Mouse (Mus musculus) subcutaneous adipose tissue, adult 2 months (tissue): ENCODE data around the gene Gm42421. TPM values are rescaled to one million over a fixed set of nuclear protein-coding genes. Genes with fewer than 3 reads are reported as not detected.

Source experiments
- polyA plus RNA-seq: library from polyadenylated mRNA; depleted of rRNA; stranded (reverse); fragments of >200 nt; gene quantifications from 2 replicates; pipeline ENCODE4 v1.2.3, GENCODE M21; 2012; ENCODE audit warnings: low replicate concordance; rRNA removed

Gene Gm42421
- not detected in 2 replicates for polyA plus RNA-seq

DNA sequence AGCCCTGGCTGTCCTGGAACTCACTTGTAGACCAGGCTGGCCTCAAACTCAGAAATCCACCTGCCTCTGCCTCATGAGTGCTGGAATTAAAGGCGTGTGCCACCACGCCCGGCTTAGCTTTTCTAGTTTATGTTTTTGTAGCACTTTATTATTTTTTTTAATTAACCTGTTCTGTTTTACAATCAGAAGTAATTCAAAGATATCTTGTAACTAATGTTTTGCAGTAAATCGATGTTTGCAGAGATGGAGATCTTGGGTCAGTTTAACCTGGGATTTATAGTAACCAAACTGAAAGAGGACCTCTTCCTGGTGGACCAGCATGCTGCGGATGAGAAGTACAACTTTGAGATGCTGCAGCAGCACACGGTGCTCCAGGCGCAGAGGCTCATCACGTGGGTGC, at the start of gene Gm42421:
Gm42421 (plus strand) TSS at position 301 of the 400 bp plus-strand sequence.

DNA sequence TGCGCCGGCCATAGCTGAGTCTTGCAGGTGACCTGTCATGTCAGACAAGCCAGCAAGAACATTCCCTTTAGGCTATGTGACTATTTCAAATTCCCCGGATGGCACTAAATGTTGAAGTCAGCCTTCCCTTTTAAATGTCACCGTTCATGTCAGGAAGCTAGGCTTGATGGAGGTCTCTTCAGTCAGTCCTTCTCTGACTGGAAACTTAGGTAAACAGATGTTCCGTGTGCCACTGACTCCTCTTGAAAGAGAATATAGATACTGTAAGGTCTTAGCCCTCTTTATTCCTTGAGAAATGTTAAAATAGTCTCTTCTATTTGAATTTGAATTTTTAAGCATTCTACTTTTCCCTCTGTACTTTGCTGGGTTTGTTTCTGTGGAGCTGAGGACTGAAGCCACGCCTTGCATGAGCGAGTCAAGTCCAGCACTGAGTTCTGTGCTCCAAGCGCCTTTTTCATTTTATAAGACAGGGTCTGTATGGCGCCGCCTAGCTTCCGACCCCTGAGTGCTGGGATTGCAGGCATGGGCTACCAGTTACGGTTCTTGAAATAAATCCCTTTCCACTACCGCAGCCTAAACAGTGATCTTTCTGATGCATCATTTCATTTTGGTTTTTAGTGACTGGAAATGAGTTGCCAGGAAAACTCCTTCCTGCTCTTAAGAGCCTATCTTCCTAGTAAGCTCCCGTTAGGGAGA, 30.2 kb upstream of the Gm42421 start, which contains the start of gene Ankrd61:
Ankrd61 (minus strand) TSS at position 51 of the 696 bp plus-strand sequence.

DNA sequence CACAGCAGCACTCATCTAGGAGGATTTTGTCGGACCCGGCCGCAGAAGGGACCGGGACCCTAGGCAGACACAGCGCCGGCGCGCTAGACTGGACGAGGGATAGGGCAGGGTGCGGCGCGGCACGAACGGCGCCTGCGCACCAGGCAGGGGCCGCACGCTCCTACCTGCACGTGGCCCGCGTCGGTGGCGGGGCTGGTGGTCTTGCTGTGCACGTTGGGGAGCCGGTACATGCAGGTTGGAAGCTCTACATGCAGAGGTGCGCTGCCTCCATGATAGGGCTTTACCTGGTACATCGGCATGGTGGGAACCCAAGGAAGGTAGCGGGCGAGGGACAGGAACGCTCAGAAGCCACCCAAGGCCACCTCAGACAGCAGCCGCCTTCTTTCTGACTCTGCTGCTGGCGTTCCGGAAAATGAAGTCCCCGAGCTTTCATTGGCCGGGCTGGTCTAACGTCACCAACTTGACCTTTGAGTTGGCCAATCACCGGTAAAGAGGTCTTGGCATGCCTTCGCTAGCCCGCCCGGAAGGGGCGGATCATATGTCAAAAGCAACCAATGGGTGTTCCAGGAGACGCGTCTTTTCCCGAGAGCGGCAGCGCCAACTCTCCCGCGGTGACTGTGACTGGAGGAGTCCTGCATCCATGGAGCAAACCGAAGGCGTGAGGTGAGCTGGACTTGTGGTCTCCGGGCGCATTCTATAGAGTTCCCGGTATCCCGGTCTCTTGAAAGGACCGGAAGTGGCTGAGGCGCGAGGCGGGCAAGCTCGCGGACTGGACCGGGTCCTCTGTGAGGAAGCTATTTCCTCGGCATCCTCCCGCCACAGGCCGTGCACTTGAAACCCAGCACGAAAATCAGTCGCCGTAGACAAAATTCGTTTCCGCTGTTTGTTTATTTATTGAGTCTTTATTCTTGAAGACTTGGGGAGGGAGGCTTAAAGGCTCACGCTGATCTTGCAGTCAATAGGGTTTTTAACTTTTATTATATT, 18.3 kb upstream of the Gm42421 start, which contains the start of the genes Aimp2 and Pms2:
Aimp2 (minus strand) TSS at position 431 of the 984 bp plus-strand sequence.
Pms2 (plus strand) TSS at position 548 of the 984 bp plus-strand sequence.

DNA sequence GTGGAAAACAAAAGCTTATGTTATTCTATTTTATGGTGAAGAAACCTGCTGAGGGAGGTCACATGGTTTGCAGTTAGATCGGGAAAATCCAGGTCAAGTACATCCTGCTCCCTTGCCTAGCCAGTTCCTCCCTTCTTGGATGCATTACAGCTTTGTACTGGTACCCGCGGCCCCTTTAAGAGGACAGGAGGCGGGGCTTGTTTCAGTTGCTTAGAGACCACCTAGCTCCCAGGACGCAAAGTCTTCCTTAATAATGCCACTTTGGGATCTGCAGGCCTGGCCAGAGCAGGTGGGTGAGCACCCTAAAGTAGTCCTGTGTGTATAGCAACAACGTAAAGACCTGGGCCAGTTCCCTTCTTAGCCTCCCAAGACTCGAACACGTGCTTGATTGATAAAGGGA, 4.9 kb downstream of the Gm42421 start, which contains the start of gene Rsph10b:
Rsph10b (plus strand) TSS at position 205 of the 400 bp plus-strand sequence.

Other genes starting within 250 kb of the Gm42421 start
- 4.2 and 9.9 TPM in 2 replicates for gene Usp42, start 195.9 kb upstream of the Gm42421 start, polyA plus RNA-seq
- gene Eif2ak1, start 110.4 kb upstream of the Gm42421 start, polyA plus RNA-seq: 15.6 and 20.9 TPM in 2 replicates
- gene Ankrd61, start 30.5 kb upstream of the Gm42421 start, polyA plus RNA-seq: 0.23 TPM in 1 of 2 replicates, not detected in the other
- gene Aimp2, start 18.3 kb upstream of the Gm42421 start, polyA plus RNA-seq: 43.3 and 56.2 TPM in 2 replicates
- gene Pms2, start 18.2 kb upstream of the Gm42421 start, polyA plus RNA-seq: 2.6 and 5.1 TPM in 2 replicates
- 0.66 and 0.68 TPM in 2 replicates for gene Rsph10b, start 4.9 kb downstream of the Gm42421 start, polyA plus RNA-seq
- gene Ccz1, start 86.7 kb downstream of the Gm42421 start, polyA plus RNA-seq: 17.4 and 17.8 TPM in 2 replicates
- gene Ocm, start 98.5 kb downstream of the Gm42421 start, polyA plus RNA-seq: not detected in 2 replicates
- gene Lmtk2, start 172.3 kb downstream of the Gm42421 start, polyA plus RNA-seq: 15.7 and 17.4 TPM in 2 replicates